Mouse (Mus musculus): ENCODE measurements at regions not wholly inside any gene's neighbourhood (a gene's known extent, or its start where the extent isn't known, plus 50 kb on each side); places are given as distances from the start of the nearest gene placed in this dataset.
"Not testable (repeated sequence)": the region's sequence is repeated elsewhere in the genome, so short reads cannot be mapped to it uniquely, and the experiment has no call there.

- H3K27ac ChIP-seq = no peak overlapping the region
- TF ChIP-seq CTCF (IDR thresholded peaks at IDR 0.05) = no peak
- H3K4me3 ChIP-seq = no peak overlapping the region
- DNase-seq = peak; percentile 33
- intact Hi-C loops (cut with DNase I) = no loop called here
These were observed 87.4 kb upstream of the Lemd2 start for GRCm38 (mm10) chr17:27291673-27292072.

- no peak for TF ChIP-seq CTCF (IDR thresholded peaks at IDR 0.05)
- DNase-seq = peak; percentile 17
- intact Hi-C loops (cut with DNase I) = no loop called here
- Histone ChIP-seq H3K4me3 (no peak overlapping the region), H3K27ac (no peak overlapping the region)
These were observed 86.9 kb upstream of the Lemd2 start for GRCm38 (mm10) chr17:27291176-27291575.

- H3K27ac ChIP-seq = no peak overlapping the region
- H3K4me3 ChIP-seq = no peak overlapping the region
- intact Hi-C loops (cut with DNase I) = no loop called here
- TF ChIP-seq CTCF (IDR thresholded peaks at IDR 0.05) = no peak
- DNase-seq = peak; percentile 14
These were observed 86.0 kb upstream of the Lemd2 start for GRCm38 (mm10) chr17:27290311-27290710.

- intact Hi-C loops (cut with DNase I); H3K27ac ChIP-seq; H3K4me3 ChIP-seq: not testable (repeated sequence)
- peak; percentile 7 for DNase-seq
These were observed 85.5 kb upstream of the Lemd2 start for GRCm38 (mm10) chr17:27289804-27290203.

- H3K4me3 ChIP-seq; intact Hi-C loops (cut with DNase I); H3K27ac ChIP-seq; DNase-seq: not testable (repeated sequence)
These were observed 83.7 kb upstream of the Lemd2 start for GRCm38 (mm10) chr17:27287986-27288385.

GRCm38 (mm10) chr17:27281241-27281640 lies 77.0 kb upstream of the Lemd2 start:
- peak; percentile 16 for DNase-seq
- intact Hi-C loops (cut with DNase I) = no loop called here
- Histone ChIP-seq H3K27ac (no peak overlapping the region), H3K4me3 (no peak overlapping the region)
- peak; percentile 53 for TF ChIP-seq CTCF (IDR thresholded peaks at IDR 0.05)

GRCm38 (mm10) chr17:27279491-27280288 lies 75.4 kb upstream of the Lemd2 start:
- H3K4me3 ChIP-seq; intact Hi-C loops (cut with DNase I); DNase-seq: not testable (repeated sequence)

GRCm38 (mm10) chr17:27277786-27278185 lies 73.5 kb upstream of the Lemd2 start:
- H3K4me3 ChIP-seq; DNase-seq; intact Hi-C loops (cut with DNase I); H3K27ac ChIP-seq: not testable (repeated sequence)

More at GRCm38 (mm10) chr17:27279491-27280288, 75.4 kb upstream of the Lemd2 start:
- not testable (repeated sequence) for H3K27ac ChIP-seq

- intact Hi-C loops (cut with DNase I); H3K27ac ChIP-seq; H3K4me3 ChIP-seq; DNase-seq: not testable (repeated sequence)
These were observed 67.5 kb upstream of the Lemd2 start for GRCm38 (mm10) chr17:27271756-27272155.

GRCm38 (mm10) chr17:27270776-27271175 lies 66.5 kb upstream of the Lemd2 start:
- intact Hi-C loops (cut with DNase I); H3K4me3 ChIP-seq; H3K27ac ChIP-seq: not testable (repeated sequence)
- DNase-seq = peak; percentile 2

- intact Hi-C loops (cut with DNase I); DNase-seq; H3K4me3 ChIP-seq: not testable (repeated sequence)
These were observed 60.3 kb upstream of the Lemd2 start for GRCm38 (mm10) chr17:27264607-27265006.

GRCm38 (mm10) chr17:27262607-27263006 lies 58.3 kb upstream of the Lemd2 start:
- TF ChIP-seq CTCF (IDR thresholded peaks at IDR 0.05) = no peak
- H3K4me3 ChIP-seq = no peak overlapping the region
- intact Hi-C loops (cut with DNase I) = no loop called here
- DNase-seq = peak; percentile 4
- H3K27ac ChIP-seq = no peak overlapping the region

More at GRCm38 (mm10) chr17:27264607-27265006, 60.3 kb upstream of the Lemd2 start:
- H3K27ac ChIP-seq = not testable (repeated sequence)

- DNase-seq = peak; percentile 18
- no peak overlapping the region for H3K4me3 ChIP-seq
- intact Hi-C loops (cut with DNase I) = no loop called here
- H3K27ac ChIP-seq = no peak overlapping the region
- TF ChIP-seq CTCF (IDR thresholded peaks at IDR 0.05) = no peak
These were observed 57.7 kb upstream of the Lemd2 start for GRCm38 (mm10) chr17:27261981-27262380.

GRCm38 (mm10) chr17:27261251-27261650 lies 57.0 kb upstream of the Lemd2 start:
- intact Hi-C loops (cut with DNase I) = no loop called here
- no peak for TF ChIP-seq CTCF (IDR thresholded peaks at IDR 0.05)
- Histone ChIP-seq H3K27ac (no peak overlapping the region), H3K4me3 (no peak overlapping the region)
- no peak for DNase-seq
